In genomic region chr2:32989376-32989775, GRCm38 (mm10) we compare ENCODE assay signal across 22 mouse cellular contexts. TPM values are rescaled to one million over a fixed set of nuclear protein-coding genes. Genes with fewer than 3 reads are reported as not detected.
A peak's percentile ranks its signal among the peaks of the same experiment; 100 is the strongest.
DNase-seq lines count a peak whose midpoint lies in the region; ATAC-seq and TF ChIP-seq lines count a peak whose summit lies in the region.
"Had no signal": no experiment of that assay in that cellular context is flagged by ENCODE, and none has a peak within 500 bp of the region (broad histone marks: within the 10 kb centered on the region; RNA-seq: fewer than 3 reads in every experiment).

No protein-coding gene starts in this region.

- 0 out of 2 replicates have a peak, but pooled peaks cover 2% of the 10 kb centered on the region for H3K4me1 ChIP-seq in cerebellum, adult 2 months (ENCODE audit: control insufficient read depth, insufficient read depth, low read length)
- H3K4me1 ChIP-seq in midbrain, embryonic 12.5 days: no peaks in the 10 kb centered on the region
- H3K4me1 ChIP-seq in midbrain, postnatal 0 days (ENCODE audit: insufficient read depth, low read length): no peaks in the 10 kb centered on the region
- H3K4me1 ChIP-seq in kidney, adult 2 months (ENCODE audit: control insufficient read depth, insufficient read depth, low read length): no peaks in the 10 kb centered on the region
- H3K4me1 ChIP-seq: embryonic facial prominence, embryonic 13.5 days; forebrain, embryonic 12.5 days; heart, embryonic 15.5 days; hindbrain, embryonic 13.5 days had no signal

- ATAC-seq in midbrain, embryonic 12.5 days (ENCODE audit: low FRiP score, low read depth): no peak
- ATAC-seq in midbrain, postnatal 0 days (ENCODE audit: low FRiP score): no peak
- ATAC-seq: activated CD4-positive, CD25-positive, alpha-beta regulatory T cell, adult 4 months; forebrain, embryonic 16.5 days; hindbrain, postnatal 0 days; Patski had no signal

- H3K9ac ChIP-seq in midbrain, embryonic 12.5 days (replicated peaks): 0 out of 2 replicates have a peak overlapping the region, but pooled peaks have one; percentile 21
- no peak overlapping the region for H3K9ac ChIP-seq in midbrain, postnatal 0 days (replicated peaks; ENCODE audit: low read length, poor library complexity, severe bottlenecking)
- H3K9ac ChIP-seq: embryonic facial prominence, embryonic 13.5 days; forebrain, embryonic 12.5 days; heart, embryonic 15.5 days; hindbrain, embryonic 13.5 days had no signal

- H3K9me3 ChIP-seq in midbrain, embryonic 12.5 days: no peaks in the 10 kb centered on the region
- no peaks in the 10 kb centered on the region for H3K9me3 ChIP-seq in midbrain, postnatal 0 days (ENCODE audit: low read length)
- H3K9me3 ChIP-seq: embryonic facial prominence, embryonic 13.5 days; forebrain, embryonic 12.5 days; heart, embryonic 15.5 days; hindbrain, embryonic 13.5 days had no signal

- no peaks in the 10 kb centered on the region for H3K27me3 ChIP-seq in cerebellum, adult 2 months (ENCODE audit: control insufficient read depth, insufficient read depth, low read length)
- no peaks in the 10 kb centered on the region for H3K27me3 ChIP-seq in midbrain, embryonic 12.5 days
- H3K27me3 ChIP-seq in midbrain, postnatal 0 days (ENCODE audit: insufficient read depth, low read length): no peaks in the 10 kb centered on the region
- no peaks in the 10 kb centered on the region for H3K27me3 ChIP-seq in kidney, adult 2 months (replicated peaks; ENCODE audit: control insufficient read depth, insufficient read depth, low read length)
- H3K27me3 ChIP-seq: embryonic facial prominence, embryonic 13.5 days; heart, embryonic 15.5 days; Patski had no signal

- no peak for TF ChIP-seq CTCF in cerebellum, adult 2 months (IDR thresholded peaks at IDR 0.05; ENCODE audit: borderline replicate concordance, insufficient read depth, low read depth, low read length)
- no peak for TF ChIP-seq CTCF in midbrain, postnatal 0 days (IDR thresholded peaks at IDR 0.05)
- TF ChIP-seq CTCF in kidney, adult 2 months (conservative IDR thresholded peaks at IDR 0.05; ENCODE audit: insufficient read depth, insufficient read length, low read depth, low read length): no peak

- 45% methylated on average over 3 of the region's 3 CpGs for WGBS in cerebellum, adult 2 months
- WGBS in midbrain, embryonic 12.5 days: 85% methylated on average over 3 of the region's 3 CpGs
- WGBS in midbrain, postnatal 0 days: 78% methylated on average over 3 of the region's 3 CpGs
- 65% methylated on average over 3 of the region's 3 CpGs for WGBS in kidney, adult 2 months

- H3K36me3 ChIP-seq in midbrain, embryonic 12.5 days: no peaks in the 10 kb centered on the region
- H3K36me3 ChIP-seq in midbrain, postnatal 0 days (ENCODE audit: insufficient read depth, low read length): peaks cover 16% of the 10 kb centered on the region
- no peaks in the 10 kb centered on the region for H3K36me3 ChIP-seq in kidney, adult 2 months (ENCODE audit: control insufficient read depth, insufficient read depth, low read length)
- H3K36me3 ChIP-seq: embryonic facial prominence, embryonic 13.5 days; forebrain, embryonic 12.5 days; heart, embryonic 15.5 days had no signal

- no peak for TF ChIP-seq POLR2A in cerebellum, adult 2 months (IDR thresholded peaks at IDR 0.05; ENCODE audit: borderline replicate concordance, insufficient read depth, low read length)
- no peak for TF ChIP-seq POLR2A in kidney, adult 2 months (IDR thresholded peaks at IDR 0.05; ENCODE audit: low read depth, low read length)

- DNase-seq in cerebellum, adult 2 months: peak; percentile 60 to 69
- no peak for DNase-seq in cerebellum, adult 11-12 months
- DNase-seq in midbrain, postnatal 0 days (ENCODE audit: low spot score): no peak
- DNase-seq in brain, adult 2 months (ENCODE audit: low read depth, low spot score): peak; percentile 45
- DNase-seq in cerebellum, postnatal 25 days: peak; percentile 66 to 76
- DNase-seq in frontal cortex, postnatal 25 days (ENCODE audit: low spot score in 2 of 2): no peak
- no peak for DNase-seq in kidney, adult 2 months
- DNase-seq: adrenal gland, postnatal 14 days; gastrocnemius, postnatal 14 days; heart, adult 2 months; heart, postnatal 14 days; kidney, adult 11 months had no signal

- no peak overlapping the region for H3K4me2 ChIP-seq in midbrain, embryonic 12.5 days (replicated peaks)
- no peak overlapping the region for H3K4me2 ChIP-seq in midbrain, postnatal 0 days (ENCODE audit: low read depth, low read length, poor library complexity, severe bottlenecking)
- H3K4me2 ChIP-seq: embryonic facial prominence, embryonic 13.5 days; forebrain, embryonic 12.5 days; heart, embryonic 11.5 days; heart, embryonic 15.5 days; hindbrain, embryonic 13.5 days had no signal

- H3K27ac ChIP-seq in cerebellum, adult 2 months (ENCODE audit: insufficient read depth, low read length): no peak overlapping the region
- H3K27ac ChIP-seq in midbrain, embryonic 12.5 days (replicated peaks): no peak overlapping the region
- H3K27ac ChIP-seq in midbrain, postnatal 0 days (ENCODE audit: low read depth, low read length): no peak overlapping the region
- H3K27ac ChIP-seq in kidney, adult 2 months (ENCODE audit: insufficient read depth, low read depth, low read length): no peak overlapping the region
- H3K27ac ChIP-seq: embryonic facial prominence, embryonic 13.5 days; forebrain, embryonic 12.5 days; heart, adult 2 months; heart, embryonic 15.5 days; hindbrain, embryonic 13.5 days; hindbrain, postnatal 0 days had no signal

- H3K4me3 ChIP-seq in cerebellum, adult 2 months (replicated peaks; ENCODE audit: insufficient read depth, low read depth, low read length): no peak overlapping the region
- H3K4me3 ChIP-seq in midbrain, embryonic 12.5 days: no peak overlapping the region
- no peak overlapping the region for H3K4me3 ChIP-seq in midbrain, postnatal 0 days (ENCODE audit: low read depth, low read length)
- no peak overlapping the region for H3K4me3 ChIP-seq in kidney, adult 2 months (ENCODE audit: insufficient read depth, low read depth, low read length)
- H3K4me3 ChIP-seq: embryonic facial prominence, embryonic 13.5 days; forebrain, embryonic 12.5 days; heart, adult 2 months; heart, embryonic 15.5 days; hindbrain, embryonic 13.5 days had no signal

RNA-seq across cellular contexts. Expression of gene Slc2a8, which starts 7.5 kb away (rescaled TPM):
- 51.3 and 55.0 TPM in 2 replicates for polyA plus RNA-seq in cerebellum, adult 2 months (2012; rRNA removed)
- polyA plus RNA-seq in midbrain, embryonic 12.5 days (2016; fragmentation: Nextera tagmentation; extraction: Ambion mirVana): 21.3 and 24.1 TPM in 2 replicates
- total RNA-seq in midbrain, postnatal 0 days (2014; rRNA removed): 34.6 and 36.0 TPM in 2 replicates
- polyA plus RNA-seq in midbrain, postnatal 0 days (2015; fragmentation: Nextera tagmentation; extraction: Ambion mirVana): 30.7 and 34.8 TPM in 2 replicates
- polyA plus RNA-seq in kidney, adult 2 months (2012; rRNA removed): 51.1 and 51.9 TPM in 2 replicates

RNA-seq across cellular contexts. Expression of gene Lrsam1, which starts 28.0 kb away (rescaled TPM):
- polyA plus RNA-seq in cerebellum, adult 2 months (2012; rRNA removed): 32.8 and 36.7 TPM in 2 replicates
- polyA plus RNA-seq in midbrain, embryonic 12.5 days (2016; fragmentation: Nextera tagmentation; extraction: Ambion mirVana): 16.2 and 21.1 TPM in 2 replicates
- 31.4 and 37.3 TPM in 2 replicates for total RNA-seq in midbrain, postnatal 0 days (2014; rRNA removed)
- polyA plus RNA-seq in midbrain, postnatal 0 days (2015; fragmentation: Nextera tagmentation; extraction: Ambion mirVana): 25.3 and 26.2 TPM in 2 replicates
- polyA plus RNA-seq in kidney, adult 2 months (2012; rRNA removed): 12.0 and 15.5 TPM in 2 replicates

RNA-seq across cellular contexts. Expression of gene Rpl12, which starts 28.0 kb away (rescaled TPM):
- 257 and 289 TPM in 2 replicates for polyA plus RNA-seq in cerebellum, adult 2 months (2012; rRNA removed)
- 108 and 111 TPM in 2 replicates for polyA plus RNA-seq in midbrain, embryonic 12.5 days (2016; fragmentation: Nextera tagmentation; extraction: Ambion mirVana)
- 173 and 196 TPM in 2 replicates for total RNA-seq in midbrain, postnatal 0 days (2014; rRNA removed)
- polyA plus RNA-seq in midbrain, postnatal 0 days (2015; fragmentation: Nextera tagmentation; extraction: Ambion mirVana): 102 and 107 TPM in 2 replicates
- 166 and 270 TPM in 2 replicates for polyA plus RNA-seq in kidney, adult 2 months (2012; rRNA removed)

Comparison
In these comparisons a context has a peak if more than half of its experiments do, and no peak if none do; other contexts are left out.
1. DNase-seq: peak in cerebellum, adult 2 months (2 of 2), brain, adult 2 months (single experiment) and cerebellum, postnatal 25 days (2 of 2); none in cerebellum, adult 11-12 months (single experiment), midbrain, postnatal 0 days (single experiment), frontal cortex, postnatal 25 days (0 of 2) and kidney, adult 2 months (single experiment).